In genomic region chr7:35185889-35186569, GRCm38 (mm10) we compare ENCODE assay signal across 8 mouse cellular contexts. TPM values are rescaled to one million over a fixed set of nuclear protein-coding genes. Genes with fewer than 3 reads are reported as not detected.
A peak's percentile ranks its signal among the peaks of the same experiment; 100 is the strongest.
DNase-seq lines count a peak whose midpoint lies in the region; ATAC-seq and TF ChIP-seq lines count a peak whose summit lies in the region.

Gene Slc7a10, plus strand, starts transcription at chr7:35186385.

- no peaks in the 10 kb centered on the region for H3K36me3 ChIP-seq in lung, embryonic 14.5 days (ENCODE audit: insufficient read depth)
- H3K36me3 ChIP-seq in midbrain, embryonic 14.5 days (ENCODE audit: control insufficient read depth, insufficient read depth, low read length) = no peaks in the 10 kb centered on the region

- H3K4me1 ChIP-seq in lung, embryonic 14.5 days (ENCODE audit: insufficient read depth) = peaks cover 3% of the 10 kb centered on the region; the same call in 1 of the 2 replicates
- H3K4me1 ChIP-seq in midbrain, embryonic 14.5 days (ENCODE audit: control insufficient read depth, insufficient read depth, low read length) = peaks cover 10% of the 10 kb centered on the region; the same call in 1 of the 2 replicates

- 1% methylated on average over 43 of the region's 43 CpGs for WGBS in lung, embryonic 14.5 days
- WGBS in midbrain, embryonic 14.5 days = 2% methylated on average over 43 of the region's 43 CpGs

- H3K9ac ChIP-seq in lung, embryonic 14.5 days = peak within 1 kb of the TSS; percentile 29; the same call in 1 of the 2 replicates
- peak within 1 kb of the TSS; percentile 36 for H3K9ac ChIP-seq in midbrain, embryonic 14.5 days (replicated peaks; ENCODE audit: low read length)

- intact Hi-C loops in gastrocnemius, postnatal 36 days (cut with DNase I) = loop anchor here (5.0 kb wide), 1 partner anchor 76 kb away; no protein-coding TSS in a partner anchor

- peak; percentile 31 for DNase-seq in adrenal gland, postnatal 10 days
- DNase-seq in adrenal gland, adult 18-20 months (ENCODE audit: low spot score in 2 of 2) = no peak
- DNase-seq in lung, embryonic 14.5 days = peak; percentile 38
- no peak for DNase-seq in lung, postnatal 25 days (ENCODE audit: low spot score)
- DNase-seq in layer of hippocampus, postnatal 10 days (ENCODE audit: low spot score in 2 of 2) = no peak
- peak; percentile 43 for DNase-seq in midbrain, embryonic 14.5 days
- DNase-seq in urinary bladder, postnatal 4 days (ENCODE audit: low spot score in 2 of 2) = no peak
- DNase-seq in gastrocnemius, postnatal 36 days = no peak

- ATAC-seq in lung, embryonic 14.5 days (ENCODE audit: insufficient read depth) = peak; percentile 52; the same call in 1 of the 2 replicates
- ATAC-seq in midbrain, embryonic 14.5 days (ENCODE audit: low FRiP score, low TSS enrichment) = peak; percentile 14

- H3K27me3 ChIP-seq in lung, embryonic 14.5 days (ENCODE audit: insufficient read depth, low read length) = peaks cover 36% of the 10 kb centered on the region
- H3K27me3 ChIP-seq in midbrain, embryonic 14.5 days (ENCODE audit: control insufficient read depth, insufficient read depth, low read length) = peaks cover 37% of the 10 kb centered on the region

- peak within 1 kb of the TSS; percentile 37 for H3K4me3 ChIP-seq in lung, embryonic 14.5 days (ENCODE audit: low read depth, low read length)
- H3K4me3 ChIP-seq in midbrain, embryonic 14.5 days (replicated peaks; ENCODE audit: low read depth, low read length) = peak within 1 kb of the TSS; percentile 31

- H3K27ac ChIP-seq in lung, embryonic 14.5 days (ENCODE audit: low read depth) = no peak within 1 kb of the TSS
- no peak within 1 kb of the TSS for H3K27ac ChIP-seq in midbrain, embryonic 14.5 days (replicated peaks; ENCODE audit: low read depth, low read length)

- H3K9me3 ChIP-seq in lung, embryonic 14.5 days (ENCODE audit: low read depth, low read length) = peaks cover 6% of the 10 kb centered on the region
- no peaks in the 10 kb centered on the region; the same call in 1 of the 2 replicates for H3K9me3 ChIP-seq in midbrain, embryonic 14.5 days (ENCODE audit: control insufficient read depth, low read length)

- H3K4me2 ChIP-seq in lung, embryonic 14.5 days = peak within 1 kb of the TSS; percentile 69
- peak within 1 kb of the TSS; percentile 56 for H3K4me2 ChIP-seq in midbrain, embryonic 14.5 days (ENCODE audit: low read length)

- TF ChIP-seq CTCF in lung, embryonic 14.5 days (IDR thresholded peaks at IDR 0.05; ENCODE audit: low read depth) = peak; percentile 11; the same call in 1 of the 2 replicates

RNA-seq across cellular contexts. Expression of gene Slc7a10, which starts in this region (rescaled TPM):
- 1 to 10 TPM; 2.0 to 3.8 TPM for total RNA-seq in adrenal gland, postnatal 10 days (2021)
- total RNA-seq in adrenal gland, adult 18-20 months (2021) = 10 to 100 TPM in 1 of 2 experiments, 1 to 10 TPM in 1; 8.6 to 19.4 TPM
- 1.4 and 1.8 TPM in 2 replicates for polyA plus RNA-seq in lung, embryonic 14.5 days (2014; fragmentation: Nextera tagmentation; extraction: Ambion mirVana)
- total RNA-seq in layer of hippocampus, postnatal 10 days (2021) = 10 to 100 TPM; 55.3 to 55.5 TPM
- 6.5 and 9.6 TPM in 2 replicates for polyA plus RNA-seq in midbrain, embryonic 14.5 days (2014; fragmentation: Nextera tagmentation; extraction: Ambion mirVana)
- under 1 TPM; 0.51 to 0.69 TPM for total RNA-seq in gastrocnemius, postnatal 36 days (2021)

Comparison
In these comparisons a context has a peak if more than half of its experiments do, and no peak if none do; other contexts are left out.
1. DNase-seq: peak in adrenal gland, postnatal 10 days (single experiment), lung, embryonic 14.5 days (single experiment) and midbrain, embryonic 14.5 days (single experiment); none in adrenal gland, adult 18-20 months (0 of 2), lung, postnatal 25 days (single experiment), layer of hippocampus, postnatal 10 days (0 of 2), urinary bladder, postnatal 4 days (0 of 2) and gastrocnemius, postnatal 36 days (0 of 2).